Mouse (Mus musculus): Measurements from ENCODE around the gene Pdlim7.

The Pdlim7 gene

DNA sequence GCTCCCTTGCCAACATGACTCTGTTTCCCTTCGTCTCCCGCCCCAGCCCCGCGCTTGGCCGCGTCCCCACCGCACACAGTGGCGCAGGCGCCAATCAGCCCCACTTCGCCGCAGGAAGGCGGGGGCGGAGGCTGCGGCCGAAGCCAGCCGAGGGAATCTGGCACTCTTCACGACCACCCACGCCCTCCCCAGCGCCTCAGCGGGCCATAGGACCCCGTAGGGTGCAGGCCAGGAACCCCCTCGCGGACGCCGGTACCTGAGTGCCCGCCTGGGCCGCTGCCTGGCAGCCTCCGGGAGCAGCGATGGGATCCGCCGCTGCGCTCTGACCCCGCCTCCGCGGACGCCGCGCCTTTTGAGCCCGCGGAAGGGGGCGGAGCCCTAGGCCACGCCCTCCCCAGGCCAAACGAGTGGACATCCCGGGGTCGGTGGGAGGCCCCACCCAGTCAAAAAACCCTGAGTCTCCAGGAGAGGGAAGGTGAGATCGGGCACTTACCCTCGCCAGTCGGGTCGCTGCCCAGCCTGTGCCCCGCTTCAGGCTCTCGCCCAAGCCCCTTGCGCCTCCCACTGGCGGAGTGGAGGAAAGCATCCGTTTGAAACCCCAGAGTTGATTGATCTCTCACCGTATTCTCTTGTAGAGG, at the start of gene Pdlim7:
TSS of gene Pdlim7 (minus strand) at position 566 of the 638 bp plus-strand sequence.
- DNase-seq, result peak; percentile 77 to 91

DNA sequence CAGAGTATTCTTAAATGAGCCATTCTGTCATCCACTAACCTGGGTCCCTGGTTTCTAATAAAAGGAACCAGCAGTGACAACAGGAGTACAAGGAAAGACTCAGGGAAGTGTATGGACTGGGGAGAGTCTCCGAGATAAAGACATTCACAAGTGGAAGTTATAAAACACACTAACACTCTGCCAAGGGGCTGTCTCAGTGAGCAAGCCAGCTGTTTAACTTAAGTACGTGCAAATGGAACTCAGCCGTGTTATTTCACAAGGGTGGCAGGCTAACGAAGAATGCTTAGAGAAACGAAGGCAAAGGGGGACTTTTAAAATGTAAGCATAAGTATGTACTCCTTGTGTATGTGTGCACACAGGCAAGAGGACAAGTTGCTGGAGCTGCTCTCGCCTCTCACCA, 44.0 kb upstream of the Pdlim7 start:
- DNase-seq, result no peak

DNA sequence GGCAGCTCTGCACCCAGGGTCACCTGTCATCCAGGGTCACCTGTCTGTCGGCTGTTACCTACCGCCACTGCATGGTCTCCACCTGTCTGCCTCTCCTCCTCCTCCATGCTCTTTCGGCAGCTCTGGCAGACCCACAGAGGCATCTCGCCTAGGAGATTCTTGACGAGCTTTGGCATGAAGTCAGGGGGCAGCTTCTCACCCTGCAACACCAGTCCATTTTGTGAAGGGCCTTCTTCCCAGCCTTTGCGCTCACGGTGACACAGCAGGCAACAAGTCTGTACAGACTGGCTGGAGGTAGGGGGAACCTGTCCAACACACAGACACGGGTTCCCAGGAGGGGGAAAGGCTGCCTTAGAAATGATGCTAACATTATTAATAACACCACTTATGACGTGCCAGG, 42.4 kb upstream of the Pdlim7 start:
- DNase-seq, result no peak

DNA sequence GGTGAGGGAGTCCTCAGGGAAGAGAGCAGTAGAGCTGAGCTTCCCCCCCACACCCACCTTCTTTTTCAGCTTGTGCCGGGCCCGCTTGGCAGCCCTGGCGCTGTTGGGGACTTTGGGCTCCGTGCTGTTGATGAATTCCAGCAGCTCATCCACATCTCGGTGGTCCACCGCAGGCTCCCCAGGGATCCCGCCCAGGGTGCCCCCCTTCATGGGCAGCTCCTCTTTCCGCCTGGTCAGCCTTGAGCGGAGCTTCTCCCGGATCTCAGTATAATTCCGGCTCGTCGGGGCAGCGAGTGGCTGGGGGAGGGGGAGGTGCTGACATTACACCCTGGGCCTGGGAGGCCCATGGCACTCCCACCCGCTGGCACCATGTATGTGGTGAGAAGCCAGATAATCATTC, 35.6 kb upstream of the Pdlim7 start:
- DNase-seq, result no peak

DNA sequence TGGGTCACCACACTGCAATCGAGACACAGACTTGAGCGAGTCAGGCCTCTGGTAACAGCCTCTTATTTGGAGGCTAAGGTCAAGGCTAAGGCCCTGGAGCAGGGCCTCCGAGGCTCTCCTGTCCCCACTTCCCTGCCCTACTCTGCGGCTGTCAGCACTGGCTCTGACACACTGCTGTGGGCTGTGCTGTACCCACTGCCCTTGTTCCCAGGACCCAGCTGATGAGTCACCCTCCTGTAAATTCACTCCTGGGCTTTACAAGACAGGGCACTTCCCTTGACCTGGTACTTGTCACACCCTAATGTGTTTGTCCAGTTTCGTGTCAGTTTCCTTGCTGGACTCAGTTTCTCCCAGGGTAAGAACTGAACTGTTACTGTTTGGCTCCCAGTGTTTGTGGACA, 35.0 kb upstream of the Pdlim7 start:
- DNase-seq, result no peak

DNA sequence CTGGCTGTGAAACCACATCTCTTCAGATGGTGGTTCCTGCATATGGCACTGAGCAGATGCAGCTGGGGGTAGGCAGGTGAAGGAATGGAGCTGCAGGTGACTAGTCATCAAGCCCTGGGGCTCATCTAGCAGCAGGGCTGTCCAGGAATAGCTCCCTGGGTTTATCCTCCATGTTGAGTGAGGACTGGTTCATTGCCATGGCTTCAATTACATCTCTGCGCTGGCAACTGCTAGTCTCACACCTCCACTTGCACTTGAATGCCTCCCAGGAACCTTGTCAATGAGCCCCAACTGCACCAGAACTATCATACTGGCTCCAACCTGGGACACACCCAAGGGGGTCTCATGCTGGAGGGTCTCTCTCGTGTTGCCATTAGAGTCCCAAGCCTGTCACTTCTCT, 34.4 kb upstream of the Pdlim7 start:
- DNase-seq, result no peak

DNA sequence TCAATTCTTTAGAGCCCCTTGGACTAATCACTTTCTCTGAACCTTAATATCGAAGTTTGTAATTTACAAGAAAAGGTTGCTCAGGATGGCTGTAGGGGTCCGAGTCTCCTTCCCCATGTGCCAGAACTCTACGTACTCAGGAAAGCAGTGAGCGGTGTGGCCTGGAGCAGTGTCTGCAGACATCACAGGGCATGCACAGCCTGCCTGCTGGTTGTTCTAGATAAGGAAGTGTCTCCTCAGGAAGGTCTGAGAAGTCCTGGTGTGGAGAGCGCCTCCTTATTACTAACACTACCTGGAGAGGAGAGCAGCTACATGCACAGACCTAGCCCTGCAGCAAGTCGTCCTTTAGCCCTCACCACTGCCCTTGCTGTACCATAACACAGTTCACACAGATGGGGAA, 31.3 kb upstream of the Pdlim7 start:
- no peak for DNase-seq

DNA sequence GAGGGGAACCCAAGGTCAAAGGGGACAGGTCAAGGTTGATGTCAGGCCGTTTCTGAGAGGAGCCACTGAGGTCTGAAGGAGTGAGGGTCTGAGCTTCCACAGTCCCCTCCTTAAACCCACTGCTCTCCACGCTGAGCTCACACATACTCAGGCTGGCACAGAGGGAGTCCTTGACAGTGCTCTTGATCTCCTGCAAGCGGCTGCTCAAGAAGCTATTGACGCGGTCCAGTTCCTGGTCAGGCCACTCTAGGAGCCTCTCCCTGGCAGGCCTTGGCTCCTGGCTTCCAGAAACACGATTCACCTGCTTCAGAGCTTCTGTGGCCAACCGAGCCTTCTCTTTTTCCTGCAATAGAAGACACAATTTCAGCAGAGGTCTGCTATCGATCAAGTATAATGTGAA, 30.0 kb upstream of the Pdlim7 start:
- no peak for DNase-seq

DNA sequence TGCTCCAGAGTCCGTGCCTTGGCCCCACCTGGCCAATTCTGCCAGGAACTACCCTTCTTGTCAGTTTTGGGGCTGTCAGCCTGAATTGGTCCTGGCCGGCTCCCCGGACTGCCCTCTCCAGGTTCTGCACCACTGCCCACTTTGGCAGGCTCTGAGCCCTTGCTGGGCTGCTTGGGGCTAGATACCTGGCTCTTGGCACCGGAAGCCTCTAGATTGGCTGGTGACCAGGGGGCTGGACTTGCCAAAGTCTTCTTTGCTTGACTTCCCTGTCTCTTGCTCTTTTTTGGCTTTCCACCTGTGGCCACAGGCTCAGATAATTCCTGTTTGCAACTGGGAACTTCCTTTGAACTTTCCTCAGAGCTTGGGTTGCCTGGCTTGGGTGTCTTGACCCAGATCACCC, 29.4 kb upstream of the Pdlim7 start:
- no peak for DNase-seq

DNA sequence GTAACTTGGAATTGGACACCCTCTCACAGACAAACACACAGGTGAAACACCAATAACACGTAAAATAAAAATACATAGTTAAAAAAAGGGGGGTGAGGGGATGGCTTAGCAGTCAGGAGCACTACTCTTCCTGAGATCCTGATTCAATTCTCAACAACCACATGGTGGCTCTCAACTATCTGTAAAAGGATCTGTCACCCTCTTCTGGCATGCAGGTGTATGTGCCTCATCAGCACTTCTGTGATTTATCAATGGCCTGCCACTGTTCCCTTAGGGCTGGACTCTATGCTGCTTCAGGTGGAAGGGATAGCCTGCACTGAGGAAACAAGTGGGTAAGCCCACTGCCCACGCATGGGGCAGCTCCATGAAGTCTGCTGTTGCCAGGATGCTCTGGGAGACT, 27.5 kb upstream of the Pdlim7 start:
- peak in 1 of 2 experiments; percentile 30 for DNase-seq

DNA sequence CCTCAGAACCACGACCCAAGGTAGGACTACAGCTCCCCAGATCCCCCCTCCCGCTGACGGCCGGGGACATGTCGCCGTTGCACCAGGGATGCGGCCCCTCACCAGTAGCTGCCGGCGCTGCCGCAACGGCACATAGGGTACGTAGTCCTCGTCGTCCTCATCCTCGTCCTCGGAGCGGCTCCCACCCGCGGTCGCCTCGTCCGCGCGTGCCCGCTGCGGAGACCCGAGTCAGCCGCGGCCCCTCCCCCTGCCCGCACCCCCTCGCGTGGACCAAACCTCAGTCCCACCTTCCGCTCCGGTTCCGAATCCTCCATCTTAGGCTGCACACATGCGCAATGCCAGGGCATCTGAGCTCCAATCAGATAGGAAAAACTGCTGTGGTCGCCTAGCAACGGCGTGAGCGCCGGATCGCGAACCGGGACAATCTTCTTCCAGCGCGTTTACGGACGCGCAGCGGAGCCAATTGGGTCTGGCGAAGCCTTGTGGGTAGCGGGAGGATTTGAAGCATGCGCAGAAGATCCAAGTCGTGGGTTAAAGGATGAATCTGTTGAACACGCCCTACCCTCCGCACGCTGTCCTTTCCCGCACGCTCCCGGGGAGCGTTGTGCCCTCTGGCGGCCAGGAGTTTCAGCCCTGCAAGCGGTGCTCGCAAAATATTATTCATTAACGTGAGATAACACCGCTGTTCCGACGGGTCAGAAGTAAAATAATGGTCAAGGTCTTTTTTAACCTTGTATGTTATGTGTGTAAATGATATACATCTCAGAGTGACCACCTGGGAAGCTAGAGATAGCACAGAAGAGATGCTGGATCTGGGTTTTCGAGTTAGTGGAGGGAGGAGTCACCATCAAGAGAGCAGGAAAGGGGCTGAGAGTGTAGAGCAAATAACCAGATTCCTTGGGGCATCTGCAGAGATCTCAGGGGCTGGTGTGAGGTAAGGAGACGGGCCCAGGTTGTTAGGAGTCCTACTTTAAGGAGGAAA, 23.0 kb upstream of the Pdlim7 start, which contains the start of gene Ddx41:
TSS of gene Ddx41 (minus strand) at position 465 of the 982 bp plus-strand sequence.
- peak; percentile 98 to 99 for DNase-seq

DNA sequence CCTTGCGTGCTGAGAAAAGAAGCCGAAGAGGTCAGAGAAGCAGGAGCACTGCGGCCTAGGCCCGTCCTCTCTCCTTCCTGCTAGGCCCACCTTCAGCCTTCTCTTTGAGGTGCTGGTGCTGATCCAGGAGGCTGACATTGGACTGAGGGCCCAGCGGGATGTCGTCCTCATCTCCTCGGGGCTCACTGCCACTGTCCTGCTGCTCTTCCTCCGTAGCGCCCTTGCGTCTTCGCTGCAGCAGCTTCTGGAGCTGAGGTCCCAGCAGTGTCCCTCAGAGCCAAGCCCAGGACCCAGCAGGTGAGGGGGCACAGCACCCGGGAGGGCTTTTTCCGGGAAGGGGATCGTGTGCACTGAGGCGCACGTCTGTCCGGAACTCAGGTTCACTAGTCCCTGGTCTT, 22.3 kb upstream of the Pdlim7 start:
- DNase-seq, result no peak

DNA sequence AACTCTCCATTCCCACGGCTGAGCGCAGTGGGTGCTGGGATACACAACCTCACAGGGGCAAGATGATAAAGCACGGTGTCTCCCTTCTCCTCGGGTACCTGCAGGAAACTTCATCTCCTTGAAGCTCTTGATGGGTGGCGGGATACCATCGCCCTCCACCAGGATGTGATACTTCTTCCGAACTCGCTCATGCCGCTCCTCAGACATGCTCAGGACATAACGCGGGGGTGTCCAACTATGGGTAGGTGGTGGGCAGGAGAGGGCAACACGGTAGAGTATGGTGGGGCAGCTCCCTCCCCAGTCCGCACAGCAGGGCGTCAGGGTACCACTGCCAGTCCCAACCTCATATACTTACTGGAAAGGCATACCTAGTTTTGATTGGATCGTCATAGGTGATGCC, 21.7 kb upstream of the Pdlim7 start:
- no peak for DNase-seq

DNA sequence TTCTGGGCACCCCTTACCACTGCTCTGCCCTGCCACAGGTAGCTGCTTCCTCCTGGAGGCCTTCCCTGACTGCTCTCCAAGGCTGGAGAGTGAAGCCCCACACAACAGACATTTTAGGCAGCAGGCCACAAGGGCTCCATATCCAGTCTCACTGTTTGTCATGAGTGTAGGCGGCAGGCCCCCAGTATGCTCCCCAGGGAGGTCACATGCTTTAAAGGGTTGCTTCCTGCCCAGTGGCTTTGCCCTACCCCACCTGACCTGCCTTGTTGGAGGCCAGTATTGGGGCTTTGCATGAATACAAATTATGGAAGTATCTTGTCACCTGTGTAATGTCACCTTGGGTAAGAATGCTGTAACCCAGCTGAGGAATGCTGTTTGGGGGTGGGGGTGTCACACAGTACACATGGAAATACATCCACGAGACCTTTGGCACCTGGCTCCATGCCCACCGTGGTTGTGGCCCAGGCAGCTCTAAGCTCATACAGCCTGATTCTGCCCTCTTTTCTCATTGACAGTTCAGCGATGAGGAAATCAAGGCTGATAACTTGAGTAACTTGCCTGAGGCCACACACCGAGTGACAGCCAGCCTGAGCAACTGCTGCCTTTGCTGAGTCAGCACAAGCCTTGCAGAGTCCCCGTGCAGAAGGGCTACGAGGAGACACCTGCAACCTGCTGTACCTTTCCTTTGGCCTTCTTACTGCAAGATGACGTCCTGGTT, 15.9 kb upstream of the Pdlim7 start, which contains the start of gene Dok3:
TSS of gene Dok3 (minus strand) at position 99 of the 718 bp plus-strand sequence.
- peak; percentile 64 to 73 for DNase-seq

DNA sequence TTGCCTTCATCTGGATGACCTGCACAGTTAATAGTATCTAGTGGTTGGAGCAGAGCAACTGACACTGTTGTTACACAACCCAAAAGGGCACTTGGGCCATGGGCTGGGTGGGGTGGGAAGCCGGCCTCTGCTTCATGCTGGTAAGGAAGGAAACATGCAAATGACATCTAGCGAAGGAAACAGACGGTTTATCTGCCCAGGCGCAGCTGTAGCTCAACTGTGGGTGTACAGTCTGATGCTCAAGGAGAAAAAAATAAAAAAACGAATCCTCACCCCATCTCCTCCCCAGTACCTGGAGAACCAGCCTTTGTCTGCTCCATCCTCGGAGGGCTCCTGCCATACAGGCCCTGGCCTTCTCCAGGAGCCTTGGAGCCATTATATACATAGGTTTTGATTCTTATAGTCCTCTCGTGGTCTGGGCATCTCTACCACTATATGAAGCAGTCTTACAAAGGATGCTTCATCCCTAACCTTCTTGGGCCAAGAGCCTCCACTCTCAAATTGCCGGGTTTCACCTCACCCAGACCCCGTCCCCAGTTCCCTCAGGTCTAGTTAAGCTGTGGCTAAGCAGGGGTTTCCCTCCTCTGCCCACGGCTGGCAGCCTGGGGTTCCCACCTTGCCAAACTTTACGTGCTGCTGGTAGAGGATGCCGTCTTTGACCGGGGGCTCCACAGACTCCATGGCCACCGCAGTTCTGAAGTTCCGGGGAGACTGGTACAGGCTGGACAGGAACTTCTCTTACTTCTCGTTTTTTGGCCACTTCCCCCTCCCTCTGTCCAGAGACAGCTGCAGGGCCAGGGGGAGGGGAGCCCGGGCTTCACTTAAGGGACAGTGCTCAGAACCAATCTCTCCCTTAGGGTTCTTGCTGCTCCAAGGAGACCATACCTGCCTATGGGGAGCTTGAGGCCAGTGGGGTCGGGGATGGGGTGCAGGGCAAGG, 14.6 kb upstream of the Pdlim7 start:
- DNase-seq, result peak; percentile 64

DNA sequence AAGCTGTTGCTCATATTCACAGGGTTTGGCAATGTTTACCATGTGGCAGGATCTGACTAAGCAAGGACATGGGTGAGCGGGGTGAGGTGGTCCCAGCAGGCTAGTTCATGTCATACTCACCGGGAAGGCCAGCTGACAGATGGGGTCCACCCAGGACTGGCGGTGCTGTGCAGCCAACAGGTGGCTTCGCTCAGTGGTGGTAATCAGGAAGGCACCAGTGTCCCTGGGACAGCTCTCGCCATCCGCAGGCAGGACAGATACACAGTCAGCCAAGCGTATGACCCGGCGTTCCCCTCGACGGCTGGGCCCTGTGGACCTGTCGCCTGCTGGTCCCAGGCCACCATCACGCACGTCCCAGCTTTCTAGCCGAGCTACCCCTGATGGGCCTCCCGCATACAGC, 13.7 kb upstream of the Pdlim7 start:
- peak; percentile 38 to 45 for DNase-seq

DNA sequence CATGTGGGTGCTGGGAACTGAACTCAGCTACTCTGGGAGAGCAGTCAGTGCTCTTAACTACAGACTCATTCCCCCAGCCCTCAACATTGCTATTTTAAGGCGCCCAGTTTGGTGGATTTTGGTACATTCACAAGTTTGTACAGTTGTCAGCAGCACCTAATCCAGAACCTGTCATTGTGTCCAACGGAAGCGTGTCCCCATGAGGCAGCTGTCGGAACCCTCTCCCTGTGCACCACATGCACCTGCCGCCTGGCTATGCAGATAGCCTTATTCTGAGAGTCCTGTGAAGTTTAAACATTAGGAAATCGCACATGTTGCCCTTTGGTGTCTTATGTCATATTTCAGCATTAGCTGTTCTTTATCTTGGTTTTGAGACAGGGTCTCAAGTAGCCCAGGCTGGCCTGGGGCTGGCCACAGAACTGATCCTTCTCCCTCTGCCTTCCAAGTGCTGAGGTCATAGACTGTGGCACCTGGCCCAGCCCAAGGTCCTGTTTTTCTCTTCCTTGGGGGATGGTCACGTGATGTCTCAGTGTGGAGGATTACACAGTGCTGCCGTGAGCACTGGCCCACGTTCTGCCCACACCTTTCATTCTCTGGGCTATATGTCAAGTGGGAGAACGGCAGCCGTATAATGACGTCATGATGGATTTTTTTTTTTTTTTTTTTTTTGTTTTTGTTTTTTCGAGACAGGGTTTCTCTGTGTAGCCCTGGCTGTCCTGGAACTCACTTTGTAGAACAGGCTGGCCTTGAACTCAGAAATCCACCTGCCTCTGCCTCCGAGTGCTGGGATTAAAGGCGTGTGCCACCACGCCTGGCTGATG, 12.5 kb upstream of the Pdlim7 start:
- DNase-seq, result no peak

DNA sequence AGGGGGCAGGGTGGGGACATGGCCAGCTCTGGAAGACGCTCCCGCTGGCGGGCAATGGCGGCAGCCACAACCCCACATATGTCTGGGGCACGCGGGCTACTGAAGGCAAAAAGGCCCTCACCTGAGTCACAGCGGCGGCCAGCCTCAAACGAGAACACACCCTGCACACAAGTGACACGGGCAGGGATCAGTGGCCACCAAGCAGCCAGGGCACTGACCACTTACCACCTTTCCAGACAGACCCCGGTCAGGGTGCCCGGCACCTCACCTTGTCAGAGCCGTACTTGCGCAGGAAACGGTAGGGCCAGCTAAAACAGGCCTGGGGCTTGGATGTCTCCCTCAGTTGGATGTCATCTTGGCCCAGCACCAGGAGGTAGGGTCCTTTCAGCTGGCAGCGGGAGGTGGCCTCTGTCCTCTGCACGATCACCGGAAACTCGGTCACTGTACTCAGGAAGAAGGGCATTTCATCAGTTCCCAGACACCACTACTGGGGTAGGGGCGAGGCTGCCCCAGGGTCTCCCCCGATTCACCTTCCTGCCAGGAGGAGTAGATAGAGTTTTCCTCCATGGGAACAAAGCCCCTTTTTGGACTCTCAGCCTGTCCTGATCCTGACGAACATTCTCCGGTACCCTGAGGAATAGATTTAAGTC, 10.6 kb upstream of the Pdlim7 start:
- DNase-seq, result no peak

DNA sequence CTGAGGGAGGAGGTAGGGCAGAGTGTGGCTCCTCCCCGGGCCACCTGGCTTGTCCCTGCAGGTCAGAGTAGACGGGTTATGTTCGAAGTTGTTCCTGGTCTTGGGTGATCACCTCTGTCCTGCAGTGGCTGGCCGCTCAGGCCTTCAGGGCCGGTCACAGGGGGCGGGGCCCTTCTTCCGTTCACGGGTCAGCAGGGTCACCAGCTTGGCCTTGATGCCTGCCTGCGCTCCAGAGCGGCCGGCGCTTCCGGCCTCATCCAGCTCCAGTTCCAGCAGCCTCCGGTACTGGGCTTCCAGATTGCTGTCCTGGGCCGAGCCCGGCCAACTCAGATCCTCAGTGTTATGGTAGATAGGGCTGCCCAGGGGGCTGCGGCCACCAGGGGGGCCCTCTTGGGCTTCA, 9.8 kb upstream of the Pdlim7 start:
- peak in 1 of 2 experiments; percentile 22 for DNase-seq

DNA sequence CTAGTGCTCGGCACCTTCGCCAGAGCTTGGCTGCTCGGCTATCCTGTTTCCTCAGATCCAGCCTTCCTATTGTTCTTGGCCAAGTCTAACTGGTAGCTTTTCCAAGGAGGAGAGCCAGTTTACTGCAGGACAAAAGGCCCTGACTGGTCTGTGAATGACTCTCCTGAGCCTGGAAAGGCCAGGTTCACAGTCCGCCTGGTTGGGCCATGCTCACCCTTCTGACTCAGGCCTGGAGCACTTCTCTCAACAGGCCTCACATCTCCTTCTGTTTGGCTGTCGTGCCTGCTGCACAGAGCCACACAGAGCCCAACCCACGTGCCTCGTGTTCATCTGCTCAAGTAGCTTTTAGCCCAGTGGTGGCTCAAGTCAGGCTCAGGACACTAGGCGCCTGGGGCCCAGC, 9.3 kb upstream of the Pdlim7 start:
- DNase-seq, result no peak

DNA sequence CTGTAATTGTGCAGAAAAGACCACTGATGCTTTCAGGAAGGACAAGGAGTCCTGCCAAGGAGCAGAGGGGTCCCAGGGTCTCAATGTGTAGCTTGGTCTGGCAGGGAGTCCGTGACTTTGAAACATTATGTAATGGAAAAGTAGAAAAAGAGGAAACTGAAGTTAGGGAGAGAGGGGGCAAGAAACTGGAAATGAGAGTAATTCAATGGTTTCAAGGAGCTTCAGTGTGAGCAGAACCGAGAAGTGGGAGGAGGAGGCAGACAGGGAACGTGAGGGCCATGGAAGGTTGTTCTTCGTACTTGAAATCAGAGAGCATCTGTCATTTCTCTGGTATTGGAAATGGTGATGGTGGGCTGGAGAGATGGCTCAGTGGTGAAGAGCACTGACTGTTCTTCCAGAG, 6.1 kb upstream of the Pdlim7 start:
- DNase-seq, result no peak
